Mouse (Mus musculus) c-Kit-positive CD71-positive TER-119-positive erythroid progenitor cells, embryonic 14.5 days (primary cell): ENCODE data around the gene Tpst1.
"Not testable (repeated sequence)": the region's sequence is repeated elsewhere in the genome, so short reads cannot be mapped to it uniquely, and the experiment has no call there.

Experiments used
- DNase-seq: peaks from one replicate; pipeline ENCODE4 v3.0.0-alpha.2; 2013; ENCODE audit warnings: low spot score

Tpst1 gene

GRCm38 (mm10) chr5:130073026-130073425 is at the start of gene Tpst1:
TSS of gene Tpst1 (plus strand) at chr5:130073326.
- no peak for DNase-seq

GRCm38 (mm10) chr5:130023767-130024539 is 49.2 kb upstream of the Tpst1 start:
- DNase-seq, result peak; percentile 83

GRCm38 (mm10) chr5:130027134-130027533 is 46.0 kb upstream of the Tpst1 start:
- no peak for DNase-seq

GRCm38 (mm10) chr5:130027696-130028095 is 45.4 kb upstream of the Tpst1 start:
- no peak for DNase-seq

- DNase-seq, result peak; percentile 77
Observed at GRCm38 (mm10) chr5:130029142-130029897, 43.8 kb upstream of the Tpst1 start, which contains the start of the genes Asl and Crcp. TSS of gene Asl (minus strand) at chr5:130029247. TSS of gene Crcp (plus strand) at chr5:130029290.

GRCm38 (mm10) chr5:130031410-130032390 is 41.4 kb upstream of the Tpst1 start:
- DNase-seq, result no peak

- no peak for DNase-seq
Observed at GRCm38 (mm10) chr5:130033869-130034268, 39.3 kb upstream of the Tpst1 start.

GRCm38 (mm10) chr5:130036300-130036699 is 36.8 kb upstream of the Tpst1 start:
- not testable (repeated sequence) for DNase-seq

GRCm38 (mm10) chr5:130037752-130038455 is 35.2 kb upstream of the Tpst1 start:
- DNase-seq, result peak; percentile 63

- DNase-seq, result no peak
Observed at GRCm38 (mm10) chr5:130040797-130041196, 32.3 kb upstream of the Tpst1 start.

- no peak for DNase-seq
Observed at GRCm38 (mm10) chr5:130041262-130041661, 31.9 kb upstream of the Tpst1 start.

GRCm38 (mm10) chr5:130043741-130044140 is 29.4 kb upstream of the Tpst1 start:
- DNase-seq, result no peak

GRCm38 (mm10) chr5:130044201-130044695 is 28.9 kb upstream of the Tpst1 start:
- no peak for DNase-seq

GRCm38 (mm10) chr5:130046100-130046499 is 27.0 kb upstream of the Tpst1 start:
- DNase-seq, result no peak

- DNase-seq, result no peak
Observed at GRCm38 (mm10) chr5:130046589-130046988, 26.5 kb upstream of the Tpst1 start.

- peak; percentile 22 for DNase-seq
Observed at GRCm38 (mm10) chr5:130047013-130047412, 26.1 kb upstream of the Tpst1 start.

GRCm38 (mm10) chr5:130048786-130049520 is 24.2 kb upstream of the Tpst1 start:
- no peak for DNase-seq

- no peak for DNase-seq
Observed at GRCm38 (mm10) chr5:130050416-130050815, 22.7 kb upstream of the Tpst1 start.

GRCm38 (mm10) chr5:130051073-130051860 is 21.9 kb upstream of the Tpst1 start:
- DNase-seq, result no peak

- no peak for DNase-seq
Observed at GRCm38 (mm10) chr5:130052510-130052909, 20.6 kb upstream of the Tpst1 start.
